In genomic region chr6:22071323-22071840, GRCm38 (mm10) we compare ENCODE assay signal across 8 mouse cellular contexts.
A peak's percentile ranks its signal among the peaks of the same experiment; 100 is the strongest.
DNase-seq lines count a peak whose midpoint lies in the region; ATAC-seq and TF ChIP-seq lines count a peak whose summit lies in the region.

No protein-coding gene starts in this region.

- H3K36me3 ChIP-seq in forebrain, embryonic 15.5 days = no peaks in the 10 kb centered on the region
- H3K36me3 ChIP-seq in forebrain, embryonic 10.5 days (replicated peaks) = no peaks in the 10 kb centered on the region
- no peaks in the 10 kb centered on the region for H3K36me3 ChIP-seq in lung, postnatal 0 days (ENCODE audit: insufficient read depth, low read length)
- no peaks in the 10 kb centered on the region for H3K36me3 ChIP-seq in stomach, embryonic 16.5 days (ENCODE audit: control insufficient read depth, insufficient read depth, low read length)

- H3K27me3 ChIP-seq in forebrain, embryonic 15.5 days = no peaks in the 10 kb centered on the region
- no peaks in the 10 kb centered on the region for H3K27me3 ChIP-seq in forebrain, embryonic 10.5 days (ENCODE audit: poor library complexity, severe bottlenecking)
- no peaks in the 10 kb centered on the region for H3K27me3 ChIP-seq in lung, postnatal 0 days (replicated peaks; ENCODE audit: insufficient read depth, low read length)
- H3K27me3 ChIP-seq in stomach, embryonic 16.5 days (ENCODE audit: control insufficient read depth, insufficient read depth, low read length) = no peaks in the 10 kb centered on the region

- peaks cover 2% of the 10 kb centered on the region; the same call in 1 of the 2 replicates for H3K4me1 ChIP-seq in forebrain, embryonic 15.5 days
- H3K4me1 ChIP-seq in forebrain, embryonic 10.5 days = no peaks in the 10 kb centered on the region
- no peaks in the 10 kb centered on the region for H3K4me1 ChIP-seq in lung, postnatal 0 days (ENCODE audit: insufficient read depth, low read depth, low read length)
- H3K4me1 ChIP-seq in stomach, embryonic 16.5 days (ENCODE audit: control insufficient read depth, insufficient read depth, low read length) = 0 out of 2 replicates have a peak, but pooled peaks cover 3% of the 10 kb centered on the region

- 36% methylated on average over 4 of the region's 4 CpGs for WGBS in forebrain, embryonic 15.5 days
- WGBS in forebrain, embryonic 10.5 days = 44% methylated on average over 4 of the region's 4 CpGs
- WGBS in lung, postnatal 0 days = 22% methylated on average over 4 of the region's 4 CpGs
- WGBS in stomach, embryonic 16.5 days = 32% methylated on average over 4 of the region's 4 CpGs

- peak; percentile 58 for TF ChIP-seq CTCF in lung, postnatal 0 days (IDR thresholded peaks at IDR 0.05)

- no peak overlapping the region for H3K27ac ChIP-seq in forebrain, embryonic 15.5 days (replicated peaks)
- H3K27ac ChIP-seq in forebrain, embryonic 10.5 days = no peak overlapping the region
- no peak overlapping the region for H3K27ac ChIP-seq in lung, postnatal 0 days (ENCODE audit: low read length)
- H3K27ac ChIP-seq in stomach, embryonic 16.5 days (ENCODE audit: low read length) = peak overlapping the region; percentile 56; the same call in 1 of the 2 replicates

- H3K9me3 ChIP-seq in forebrain, embryonic 15.5 days = no peaks in the 10 kb centered on the region
- H3K9me3 ChIP-seq in forebrain, embryonic 10.5 days = no peaks in the 10 kb centered on the region
- no peaks in the 10 kb centered on the region for H3K9me3 ChIP-seq in lung, postnatal 0 days (ENCODE audit: low read length)
- H3K9me3 ChIP-seq in stomach, embryonic 16.5 days (replicated peaks; ENCODE audit: control insufficient read depth, low read length) = no peaks in the 10 kb centered on the region

- no peak for TF ChIP-seq EP300 in lung, postnatal 0 days (IDR thresholded peaks at IDR 0.05)

- DNase-seq in forebrain, embryonic 10.5 days (ENCODE audit: extremely low spot score, low spot score) = no peak
- DNase-seq in lung, postnatal 0 days (ENCODE audit: low spot score) = peak; percentile 73
- no peak for DNase-seq in lung, postnatal 10 days
- DNase-seq in induced T-regulatory cell, adult 2 months (ENCODE audit: low read depth) = peak; percentile 48
- DNase-seq in gastrocnemius, postnatal 10 days = no peak
- no peak for DNase-seq in kidney, adult 18-20 months

- H3K4me2 ChIP-seq in forebrain, embryonic 15.5 days (replicated peaks) = peak overlapping the region; percentile 25
- H3K4me2 ChIP-seq in lung, postnatal 0 days (replicated peaks; ENCODE audit: low read depth, low read length) = peak overlapping the region; percentile 9; the same call in 1 of the 2 replicates
- H3K4me2 ChIP-seq in stomach, embryonic 16.5 days (ENCODE audit: low read depth, low read length) = peak overlapping the region; percentile 36

- H3K4me3 ChIP-seq in forebrain, embryonic 15.5 days = peak overlapping the region; percentile 4; the same call in 1 of the 2 replicates
- H3K4me3 ChIP-seq in forebrain, embryonic 10.5 days = no peak overlapping the region
- H3K4me3 ChIP-seq in lung, postnatal 0 days (ENCODE audit: low read depth, low read length) = no peak overlapping the region
- peak overlapping the region; percentile 4 for H3K4me3 ChIP-seq in stomach, embryonic 16.5 days (replicated peaks; ENCODE audit: low read length)

- ATAC-seq in forebrain, embryonic 15.5 days (replicated peaks) = peak; percentile 72; the same call in 1 of the 2 replicates
- ATAC-seq in lung, postnatal 0 days = no peak
- ATAC-seq in stomach, embryonic 16.5 days (ENCODE audit: insufficient read depth, low FRiP score) = no peak

- H3K9ac ChIP-seq in forebrain, embryonic 15.5 days (replicated peaks) = no peak overlapping the region
- no peak overlapping the region for H3K9ac ChIP-seq in lung, postnatal 0 days (replicated peaks; ENCODE audit: low read depth)
- no peak overlapping the region; the same call in 1 of the 2 replicates for H3K9ac ChIP-seq in stomach, embryonic 16.5 days (ENCODE audit: low read length)

Comparison
In these comparisons a context has a peak if more than half of its experiments do, and no peak if none do; other contexts are left out.
1. H3K4me3 ChIP-seq: peak in forebrain, embryonic 15.5 days (single experiment) and stomach, embryonic 16.5 days (single experiment); none in forebrain, embryonic 10.5 days (single experiment) and lung, postnatal 0 days (single experiment).
2. DNase-seq: peak in lung, postnatal 0 days (single experiment) and induced T-regulatory cell, adult 2 months (single experiment); none in forebrain, embryonic 10.5 days (single experiment), lung, postnatal 10 days (single experiment), gastrocnemius, postnatal 10 days (single experiment) and kidney, adult 18-20 months (single experiment).
3. Peak in every context shown above with its lines, with median percentiles within 50 percentile points of each other: H3K4me2 ChIP-seq.